ENCODE assay signal across 8 mouse cellular contexts in genomic region chr14:25522415-25522814, GRCm38 (mm10).
DNase-seq lines count a peak whose midpoint lies in the region; ATAC-seq lines count a peak whose summit lies in the region.

No protein-coding gene starts in this region.

- H3K4me1 ChIP-seq in kidney, embryonic 16.5 days (ENCODE audit: insufficient read depth, low read length): peaks cover 76% of the 10 kb centered on the region
- peaks cover 90% of the 10 kb centered on the region for H3K4me1 ChIP-seq in heart, embryonic 15.5 days (replicated peaks)

- no peaks in the 10 kb centered on the region for H3K9me3 ChIP-seq in kidney, embryonic 16.5 days (ENCODE audit: low read length)
- H3K9me3 ChIP-seq in heart, embryonic 15.5 days (replicated peaks): no peaks in the 10 kb centered on the region

- 0 out of 2 replicates have a peak, but pooled peaks cover 4% of the 10 kb centered on the region for H3K36me3 ChIP-seq in kidney, embryonic 16.5 days (ENCODE audit: insufficient read depth, low read length)
- peaks cover 5% of the 10 kb centered on the region; the same call in 1 of the 2 replicates for H3K36me3 ChIP-seq in heart, embryonic 15.5 days

- no peak overlapping the region for H3K9ac ChIP-seq in kidney, embryonic 16.5 days (replicated peaks; ENCODE audit: low read length)
- no peak overlapping the region for H3K9ac ChIP-seq in heart, embryonic 15.5 days

- no peak overlapping the region for H3K4me2 ChIP-seq in kidney, embryonic 16.5 days (replicated peaks; ENCODE audit: low read depth, low read length)
- H3K4me2 ChIP-seq in heart, embryonic 15.5 days: no peak overlapping the region

- no peak for ATAC-seq in kidney, embryonic 16.5 days (ENCODE audit: low FRiP score, low TSS enrichment)
- no peak for ATAC-seq in heart, embryonic 15.5 days (replicated peaks; ENCODE audit: insufficient number of reproducible peaks, insufficient read depth, low FRiP score, low read depth)

- 41% methylated on average over 4 of the region's 4 CpGs for WGBS in kidney, embryonic 16.5 days
- 24% methylated on average over 4 of the region's 4 CpGs for WGBS in heart, embryonic 15.5 days

- H3K4me3 ChIP-seq in kidney, embryonic 16.5 days (ENCODE audit: low read length): no peak overlapping the region
- no peak overlapping the region for H3K4me3 ChIP-seq in heart, embryonic 15.5 days

- no peaks in the 10 kb centered on the region for H3K27me3 ChIP-seq in kidney, embryonic 16.5 days (ENCODE audit: insufficient read depth, low read length)
- no peaks in the 10 kb centered on the region for H3K27me3 ChIP-seq in heart, embryonic 15.5 days

- H3K27ac ChIP-seq in kidney, embryonic 16.5 days (ENCODE audit: low read length): peak overlapping the region; percentile 18
- peak overlapping the region; percentile 79 for H3K27ac ChIP-seq in heart, embryonic 15.5 days

- DNase-seq in kidney, postnatal 10 days: no peak
- peak; percentile 10 for DNase-seq in R1 (ENCODE audit: low read depth, low spot score)
- peak; percentile 66 for DNase-seq in lung, postnatal 36 days
- DNase-seq in cerebellum, adult 11-12 months: no peak
- no peak for DNase-seq in adrenal gland, postnatal 10 days
- DNase-seq in right cerebral cortex, postnatal 36 days (ENCODE audit: low spot score in 2 of 2): no peak

Comparison
In these comparisons a context has a peak if more than half of its experiments do, and no peak if none do; other contexts are left out.
1. DNase-seq: peak in R1 (single experiment) and lung, postnatal 36 days (single experiment); none in kidney, postnatal 10 days (single experiment), cerebellum, adult 11-12 months (single experiment), adrenal gland, postnatal 10 days (single experiment) and right cerebral cortex, postnatal 36 days (0 of 2).